ENCODE assay signal across 12 mouse cellular contexts in genomic region chr9:118677349-118677748, GRCm38 (mm10).
A peak's percentile ranks its signal among the peaks of the same experiment; 100 is the strongest.
DNase-seq lines count a peak whose midpoint lies in the region; ATAC-seq lines count a peak whose summit lies in the region.
"Had no signal": no experiment of that assay in that cellular context is flagged by ENCODE, and none has a peak within 500 bp of the region (broad histone marks: within the 10 kb centered on the region; RNA-seq: fewer than 3 reads in every experiment).

No protein-coding gene starts in this region.

- peaks cover 33% of the 10 kb centered on the region for H3K4me1 ChIP-seq in hindbrain, embryonic 10.5 days (replicated peaks)
- 0 out of 2 replicates have a peak, but pooled peaks cover 4% of the 10 kb centered on the region for H3K4me1 ChIP-seq in hindbrain, embryonic 11.5 days (replicated peaks; ENCODE audit: control insufficient read depth, insufficient read depth, low read length)
- peaks cover 46% of the 10 kb centered on the region for H3K4me1 ChIP-seq in limb, embryonic 10.5 days
- peaks cover 13% of the 10 kb centered on the region; the same call in 1 of the 2 replicates for H3K4me1 ChIP-seq in intestine, embryonic 16.5 days (ENCODE audit: control insufficient read depth, insufficient read depth, low read length)

- DNase-seq in hindbrain, embryonic 10.5 days (ENCODE audit: low spot score) = no peak
- no peak for DNase-seq in hindbrain, embryonic 11.5 days (ENCODE audit: low spot score)
- peak; percentile 45 for DNase-seq in 416B (ENCODE audit: low read depth)
- no peak for DNase-seq in limb, embryonic 10.5 days (ENCODE audit: low spot score)
- DNase-seq in kidney, adult 11 months = no peak
- DNase-seq: cerebellum, adult 11 months; gastrocnemius, postnatal 14 days; kidney, adult 8-10 months; right cerebral cortex, postnatal 4 days had no signal

- H3K36me3 ChIP-seq in hindbrain, embryonic 10.5 days = peaks cover 3% of the 10 kb centered on the region; the same call in 1 of the 2 replicates
- H3K36me3 ChIP-seq in hindbrain, embryonic 11.5 days (ENCODE audit: control insufficient read depth, insufficient read depth, low read length) = no peaks in the 10 kb centered on the region
- peaks cover 30% of the 10 kb centered on the region for H3K36me3 ChIP-seq in limb, embryonic 10.5 days
- H3K36me3 ChIP-seq in intestine, embryonic 16.5 days (ENCODE audit: control insufficient read depth, insufficient read depth, low read length) = no peaks in the 10 kb centered on the region

- H3K9me3 ChIP-seq in hindbrain, embryonic 10.5 days = no peaks in the 10 kb centered on the region
- no peaks in the 10 kb centered on the region for H3K9me3 ChIP-seq in hindbrain, embryonic 11.5 days (ENCODE audit: control insufficient read depth, low read length)
- no peaks in the 10 kb centered on the region for H3K9me3 ChIP-seq in limb, embryonic 10.5 days (replicated peaks)
- H3K9me3 ChIP-seq in intestine, embryonic 16.5 days (ENCODE audit: control insufficient read depth, low read length) = no peaks in the 10 kb centered on the region

- H3K9ac ChIP-seq in hindbrain, embryonic 11.5 days (ENCODE audit: low read depth, low read length) = no peak overlapping the region
- H3K9ac ChIP-seq in intestine, embryonic 16.5 days (ENCODE audit: low read depth, low read length) = no peak overlapping the region; the same call in 1 of the 2 replicates

- H3K4me2 ChIP-seq in hindbrain, embryonic 11.5 days (replicated peaks; ENCODE audit: low read depth, low read length) = no peak overlapping the region
- H3K4me2 ChIP-seq in intestine, embryonic 16.5 days (ENCODE audit: low read depth, low read length) = no peak overlapping the region

- H3K4me3 ChIP-seq in hindbrain, embryonic 10.5 days = no peak overlapping the region
- no peak overlapping the region for H3K4me3 ChIP-seq in hindbrain, embryonic 11.5 days (ENCODE audit: low read depth, low read length)
- H3K4me3 ChIP-seq in limb, embryonic 10.5 days = no peak overlapping the region
- H3K4me3 ChIP-seq in intestine, embryonic 16.5 days (ENCODE audit: low read length) = no peak overlapping the region

- H3K27ac ChIP-seq in hindbrain, embryonic 10.5 days = peak overlapping the region; percentile 75
- no peak overlapping the region for H3K27ac ChIP-seq in hindbrain, embryonic 11.5 days (ENCODE audit: low read depth, low read length)
- peak overlapping the region; percentile 74 for H3K27ac ChIP-seq in limb, embryonic 10.5 days
- H3K27ac ChIP-seq in intestine, embryonic 16.5 days (ENCODE audit: low read length) = no peak overlapping the region

- ATAC-seq in hindbrain, embryonic 11.5 days (ENCODE audit: low FRiP score) = no peak
- ATAC-seq in common myeloid progenitor, adult 5-6 weeks (replicated peaks; ENCODE audit: low read depth, poor library complexity, severe bottlenecking) = peak; percentile 31
- no peak for ATAC-seq in intestine, embryonic 16.5 days
- ATAC-seq in megakaryocyte-erythroid progenitor cell, adult 5-6 weeks (replicated peaks; ENCODE audit: low FRiP score, low TSS enrichment, poor library complexity, severe bottlenecking) = no peak

- no peaks in the 10 kb centered on the region for H3K27me3 ChIP-seq in hindbrain, embryonic 10.5 days (ENCODE audit: insufficient read depth, poor library complexity, severe bottlenecking)
- H3K27me3 ChIP-seq in hindbrain, embryonic 11.5 days (ENCODE audit: control insufficient read depth, insufficient read depth, low read length) = no peaks in the 10 kb centered on the region
- H3K27me3 ChIP-seq in limb, embryonic 10.5 days (ENCODE audit: low read depth, poor library complexity, severe bottlenecking) = no peaks in the 10 kb centered on the region
- H3K27me3 ChIP-seq in intestine, embryonic 16.5 days (replicated peaks; ENCODE audit: control insufficient read depth, insufficient read depth, low read length) = no peaks in the 10 kb centered on the region

- whole genome bisulfite sequencing in hindbrain, embryonic 10.5 days = 56% methylated on average over 9 of the region's 9 CpGs
- WGBS in hindbrain, embryonic 11.5 days = 57% methylated on average over 9 of the region's 9 CpGs
- 59% methylated on average over 9 of the region's 9 CpGs for WGBS in limb, embryonic 10.5 days
- 50% methylated on average over 9 of the region's 9 CpGs for WGBS in intestine, embryonic 16.5 days

Comparison
In these comparisons a context has a peak if more than half of its experiments do, and no peak if none do; other contexts are left out.
1. H3K27ac ChIP-seq: peak in hindbrain, embryonic 10.5 days (single experiment) and limb, embryonic 10.5 days (single experiment); none in hindbrain, embryonic 11.5 days (single experiment) and intestine, embryonic 16.5 days (single experiment).